Mouse (Mus musculus) CH12.LX (cell line): ENCODE results near the gene Lrrc3b. TPM values are rescaled to one million over a fixed set of nuclear protein-coding genes. Genes with fewer than 3 reads are reported as not detected.

Experiments used
- DNase-seq: peaks from one replicate; pipeline ENCODE4 v3.0.0-alpha.2; 2013; ENCODE audit errors: extremely low read depth
- H3K27ac ChIP-seq: 2 replicates; pipeline ENCODE4 v1.5.1; 2012; ENCODE audit warnings: low read depth, mild to moderate bottlenecking, control low read depth, moderate library complexity; ENCODE audit not compliant: insufficient read depth
- H3K27me3 ChIP-seq: replicated peaks from 2 replicates; pipeline ENCODE3; 2012; ENCODE audit warnings: inconsistent platforms
- H3K36me3 ChIP-seq, 2 experiments: replicated peaks in 1 of 2; 2 replicates each; pipeline versions ENCODE3 to v1.6.1; 2012; ENCODE audit warnings: inconsistent platforms in 1 of 2, low read length in 1 of 2, mild to moderate bottlenecking in 1 of 2, mixed read lengths in 1 of 2, moderate library complexity in 1 of 2; ENCODE audit not compliant: control insufficient read depth in 1 of 2, insufficient read depth in 1 of 2
- H3K4me1 ChIP-seq, 2 experiments: 2 replicates each; pipeline ENCODE4 v1.6.1; 2012; ENCODE audit warnings: inconsistent platforms in 1 of 2, moderate library complexity in 1 of 2; ENCODE audit not compliant: insufficient read depth in 2 of 2, control insufficient read depth in 1 of 2
- H3K4me2 ChIP-seq: 2 replicates; pipeline ENCODE4 v1.6.1; 2012; ENCODE audit warnings: low read depth, mild to moderate bottlenecking, control low read depth; ENCODE audit not compliant: poor library complexity, insufficient read depth, severe bottlenecking
- H3K4me3 ChIP-seq, 3 experiments: fragments of 150-350 bp in 1 of 3; sonication (generic) in 1 of 3; replicated peaks in 1 of 3; 2 replicates each; pipeline versions ENCODE3 to v1.5.1; 2011 to 2012; ENCODE audit warnings: low read depth in 2 of 3, low read length in 2 of 3, mild to moderate bottlenecking in 2 of 3, moderate library complexity in 2 of 3, control low read depth in 1 of 3, improper control_type of control experiment in 1 of 3, inconsistent platforms in 1 of 3, mixed read lengths in 1 of 3; ENCODE audit not compliant: poor library complexity in 1 of 3
- H3K79me2 ChIP-seq: replicated peaks from 2 replicates; pipeline ENCODE4 v1.6.1; 2012; ENCODE audit warnings: mild to moderate bottlenecking, moderate library complexity; ENCODE audit not compliant: control insufficient read depth, poor library complexity, insufficient read depth, severe bottlenecking; ENCODE audit errors: extremely low read depth
- H3K9ac ChIP-seq: 2 replicates; pipeline ENCODE4 v1.6.1; 2012; ENCODE audit warnings: low read depth, mild to moderate bottlenecking, control low read depth, moderate library complexity; ENCODE audit not compliant: insufficient read depth
- H3K9me3 ChIP-seq: replicated peaks from 2 replicates; pipeline ENCODE3; 2012; ENCODE audit warnings: low read length, inconsistent platforms, mixed read lengths
- CHD1 ChIP-seq: IDR thresholded peaks from 2 replicates; pipeline ENCODE4 v1.6.1; 2012; ENCODE audit warnings: low read depth, low read length, improper control_type of control experiment, inconsistent platforms
- CHD2 ChIP-seq: IDR thresholded peaks from 2 replicates; pipeline ENCODE4 v1.6.1; 2011; ENCODE audit warnings: low read length, improper control_type of control experiment
- ELF1 ChIP-seq: IDR thresholded peaks from 2 replicates; pipeline ENCODE4 v1.6.1; 2014; ENCODE audit warnings: low read depth, mild to moderate bottlenecking, inconsistent platforms, low read length, improper control_type of control experiment
- IRF4 ChIP-seq: IDR thresholded peaks from 2 replicates; pipeline ENCODE4 v1.6.1; 2014; ENCODE audit warnings: low read depth, mild to moderate bottlenecking, inconsistent platforms, low read length, improper control_type of control experiment
- JUN ChIP-seq: IDR thresholded peaks from 2 replicates; pipeline ENCODE4 v1.6.1; 2011; ENCODE audit warnings: low read depth, mild to moderate bottlenecking, low read length, improper control_type of control experiment, moderate library complexity; ENCODE audit not compliant: insufficient read depth
- JUND ChIP-seq: conservative IDR thresholded peaks from 2 replicates; pipeline ENCODE4 v1.6.1; 2011; ENCODE audit warnings: low read depth, low read length, improper control_type of control experiment
- KAT2A ChIP-seq: IDR thresholded peaks from 2 replicates; pipeline ENCODE4 v1.6.1; 2012; ENCODE audit warnings: low read length, improper control_type of control experiment, inconsistent platforms; ENCODE audit not compliant: insufficient replicate concordance
- MAFK ChIP-seq: IDR thresholded peaks from 2 replicates; pipeline ENCODE4 v1.6.1; 2011; ENCODE audit warnings: low read length, improper control_type of control experiment; ENCODE audit not compliant: insufficient replicate concordance
- MAX ChIP-seq: IDR thresholded peaks from 2 replicates; pipeline ENCODE4 v1.6.1; 2011; ENCODE audit warnings: low read length, improper control_type of control experiment
- MXI1 ChIP-seq: IDR thresholded peaks from 2 replicates; pipeline ENCODE4 v1.6.1; 2011; ENCODE audit warnings: mild to moderate bottlenecking, low read depth, low read length, improper control_type of control experiment
- MYC ChIP-seq: IDR thresholded peaks from 2 replicates; pipeline ENCODE4 v1.6.1; 2011; ENCODE audit warnings: low read depth, mild to moderate bottlenecking, improper control_type of control experiment, low read length
- NELFE ChIP-seq: IDR thresholded peaks from 2 replicates; pipeline ENCODE4 v1.6.1; 2011; ENCODE audit warnings: low read depth, low read length, improper control_type of control experiment
- NRF1 ChIP-seq: IDR thresholded peaks from 2 replicates; pipeline ENCODE4 v1.6.1; 2014; ENCODE audit warnings: low read depth, mild to moderate bottlenecking, inconsistent platforms, low read length, improper control_type of control experiment, moderate library complexity
- PAX5 ChIP-seq: IDR thresholded peaks from 2 replicates; pipeline ENCODE4 v1.6.1; 2012; ENCODE audit warnings: low read length, inconsistent platforms, mixed read lengths
- SIN3A ChIP-seq: IDR thresholded peaks from 2 replicates; pipeline ENCODE4 v1.6.1; 2012; ENCODE audit warnings: low read length, improper control_type of control experiment, inconsistent platforms
- SMC3 ChIP-seq: IDR thresholded peaks from 2 replicates; pipeline ENCODE4 v1.6.1; 2011; ENCODE audit warnings: low read depth, low read length, improper control_type of control experiment
- USF1 ChIP-seq: IDR thresholded peaks from 2 replicates; pipeline ENCODE4 v1.6.1; 2014; ENCODE audit warnings: low read depth, mild to moderate bottlenecking, inconsistent platforms, low read length, improper control_type of control experiment
- ZC3H11A ChIP-seq: IDR thresholded peaks from 2 replicates; pipeline ENCODE4 v1.6.1; 2012; ENCODE audit warnings: low read depth, mild to moderate bottlenecking, inconsistent platforms, low read length, improper control_type of control experiment
- ZMIZ1 ChIP-seq: IDR thresholded peaks from 2 replicates; pipeline ENCODE4 v1.6.1; 2012; ENCODE audit warnings: low read depth, mild to moderate bottlenecking, inconsistent platforms, low read length, improper control_type of control experiment
- ZNF384 ChIP-seq: IDR thresholded peaks from 2 replicates; pipeline ENCODE4 v1.6.1; 2012; ENCODE audit warnings: low read depth, low read length, improper control_type of control experiment, inconsistent platforms
- dilution Hi-C: fragments of 300-500 bp; cut with MboI; formaldehyde crosslinking; loops from 2 replicates; pipeline ENCODE4 v1.14.3; 2020; ENCODE audit warnings: low sequenced_read_pairs; ENCODE audit not compliant: extremely low pct_unique_long_range_greater_than_20kb, extremely low pct_ligation_motif_present
- in situ Hi-C: fragments of 300-500 bp; cut with MboI; formaldehyde crosslinking; loops from 3 replicates; pipeline ENCODE4 v1.14.3; 2019; ENCODE audit warnings: low sequenced_read_pairs, low pct_ligation_motif_present, low pct_unique_long_range_greater_than_20kb, mixed read lengths
- polyA plus RNA-seq: library from polyadenylated mRNA; unstranded; fragments of >175 nt; gene quantifications from 2 replicates; pipeline ENCODE4 v1.2.1, GENCODE M21; 2012; ENCODE audit warnings: low read depth; ENCODE audit not compliant: insufficient read length
- total RNA-seq, 2 experiments: library from RNA; depleted of rRNA; stranded (reverse); fragments of 300-350 nt in 1 of 2; fragments of >200 nt in 1 of 2; gene quantifications; 2 replicates each; pipeline ENCODE4 v1.2.3; 2012 to 2014

Lrrc3b gene
- total and polyA plus RNA-seq, 3 experiments, result not detected

DNA sequence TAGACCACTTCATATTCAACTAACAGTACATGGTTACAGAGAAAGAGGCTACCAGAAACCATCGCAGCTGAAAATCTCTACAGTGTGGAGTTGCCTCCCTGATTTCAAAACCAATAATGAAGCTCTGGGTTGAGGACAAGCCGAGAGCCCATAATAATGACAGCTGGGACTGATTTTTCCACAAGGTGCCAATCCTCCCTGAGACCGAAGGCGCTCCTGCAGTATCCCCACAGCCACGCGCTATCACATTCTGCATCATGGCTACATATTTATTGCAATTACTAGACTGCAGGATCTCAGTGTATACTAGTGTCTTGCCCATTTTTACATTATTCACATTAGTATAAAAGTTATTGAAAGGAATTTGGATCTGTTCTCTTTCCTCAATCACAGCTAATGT is 73.7 kb downstream of the Lrrc3b start:
- dilution Hi-C loops (no loop called here), in situ Hi-C loops (loop anchor here (25.0 kb wide), 2 partner anchors 522 to 822 kb away; no protein-coding TSS in a partner anchor)
- DNase-seq, result no peak
- TF ChIP-seq USF1, result no peak
- TF ChIP-seq NELFE, result no peak
- no peak for TF ChIP-seq MYC
- no peak for TF ChIP-seq ZMIZ1
- TF ChIP-seq JUND, result no peak
- TF ChIP-seq SMC3, result no peak
- no peak for TF ChIP-seq MXI1
- TF ChIP-seq NRF1, result no peak
- TF ChIP-seq CHD2, result no peak
- TF ChIP-seq ZC3H11A, result no peak
- TF ChIP-seq JUN, result no peak
- no peaks in the 10 kb centered on the region for H3K4me1 ChIP-seq
- no peak overlapping the region for H3K4me3 ChIP-seq
- no peaks in the 10 kb centered on the region for H3K27me3 ChIP-seq
- H3K27ac ChIP-seq, result no peak overlapping the region
- no peaks in the 10 kb centered on the region for H3K79me2 ChIP-seq
- no peaks in the 10 kb centered on the region for H3K36me3 ChIP-seq
- no peak overlapping the region for H3K9ac ChIP-seq
- H3K4me2 ChIP-seq, result no peak overlapping the region
- no peaks in the 10 kb centered on the region for H3K9me3 ChIP-seq

DNA sequence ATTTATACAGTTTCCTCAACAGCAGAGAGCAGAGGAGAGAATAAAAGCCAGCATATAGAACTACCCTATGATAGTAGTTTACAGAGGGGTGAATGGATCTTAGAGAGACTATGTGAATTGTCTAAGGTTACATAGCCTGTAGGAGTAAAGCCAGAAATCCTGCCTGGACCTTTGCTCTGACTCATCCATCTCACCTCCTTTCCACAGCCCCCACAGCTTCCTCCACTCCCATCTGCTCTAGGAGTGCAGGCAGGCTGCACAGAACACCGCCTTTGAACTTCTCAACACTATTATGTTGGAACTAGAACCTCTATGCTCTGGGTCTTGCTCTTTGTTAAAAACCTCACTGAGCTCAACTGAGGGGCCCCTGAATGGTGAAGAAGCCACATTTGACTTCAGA is 78.9 kb downstream of the Lrrc3b start:
- no peaks in the 10 kb centered on the region for H3K36me3 ChIP-seq
- no peaks in the 10 kb centered on the region for H3K27me3 ChIP-seq
- in situ Hi-C loops, result loop anchor here (25.0 kb wide), 2 partner anchors 527 to 827 kb away; no protein-coding TSS in a partner anchor
- no peaks in the 10 kb centered on the region for H3K79me2 ChIP-seq
- no peak overlapping the region for H3K27ac ChIP-seq
- H3K4me3 ChIP-seq, result no peak overlapping the region
- no peaks in the 10 kb centered on the region for H3K4me1 ChIP-seq
- dilution Hi-C loops, result no loop called here
- TF ChIP-seq JUND, result no peak
- TF ChIP-seq ZNF384, result no peak
- no peak for TF ChIP-seq SIN3A
- TF ChIP-seq PAX5, result no peak
- no peak for TF ChIP-seq ELF1
- TF ChIP-seq IRF4, result no peak
- no peak for TF ChIP-seq MAX
- no peak for TF ChIP-seq MAFK
- TF ChIP-seq KAT2A, result no peak
- no peak for TF ChIP-seq NRF1
- TF ChIP-seq CHD1, result no peak
- H3K9ac ChIP-seq, result no peak overlapping the region
- no peaks in the 10 kb centered on the region for H3K9me3 ChIP-seq
- DNase-seq, result no peak
- H3K4me2 ChIP-seq, result no peak overlapping the region
